Mouse (Mus musculus) embryo, embryonic 11 days (tissue): ENCODE measurements at regions not wholly inside any gene's neighbourhood (a gene's known extent, or its start where the extent isn't known, plus 50 kb on each side); places are given as distances from the start of the nearest gene placed in this dataset.
"Not testable (repeated sequence)": the region's sequence is repeated elsewhere in the genome, so short reads cannot be mapped to it uniquely, and the experiment has no call there.

Experiments used
- DNase-seq: peaks from one replicate; pipeline ENCODE4 v3.0.0-alpha.2; 2015

DNA sequence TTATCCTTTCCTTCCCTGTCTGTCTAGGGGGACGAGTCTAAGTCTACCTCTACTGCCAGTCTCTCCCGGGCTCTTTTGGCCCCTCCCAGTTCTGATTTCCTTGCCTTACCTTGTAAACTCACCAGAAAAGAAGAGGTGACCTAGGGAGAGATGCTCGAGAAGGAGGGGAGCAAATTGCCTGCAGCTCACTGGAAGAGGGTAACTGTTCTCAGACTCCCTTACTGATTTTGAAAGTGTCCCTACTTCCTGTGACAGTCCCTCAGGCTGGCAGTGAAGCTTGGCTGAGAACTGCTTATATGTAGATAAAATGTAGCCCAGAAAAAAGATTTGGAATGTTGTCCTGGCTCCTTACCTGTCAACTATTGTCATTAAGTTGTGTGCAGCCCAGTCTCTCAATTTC lies 180.6 kb upstream of the Tab2 start:
- no peak for DNase-seq

- DNase-seq: no peak
Observed at GRCm38 (mm10) chr10:8135272-8135671, 179.2 kb upstream of the Tab2 start.

DNA sequence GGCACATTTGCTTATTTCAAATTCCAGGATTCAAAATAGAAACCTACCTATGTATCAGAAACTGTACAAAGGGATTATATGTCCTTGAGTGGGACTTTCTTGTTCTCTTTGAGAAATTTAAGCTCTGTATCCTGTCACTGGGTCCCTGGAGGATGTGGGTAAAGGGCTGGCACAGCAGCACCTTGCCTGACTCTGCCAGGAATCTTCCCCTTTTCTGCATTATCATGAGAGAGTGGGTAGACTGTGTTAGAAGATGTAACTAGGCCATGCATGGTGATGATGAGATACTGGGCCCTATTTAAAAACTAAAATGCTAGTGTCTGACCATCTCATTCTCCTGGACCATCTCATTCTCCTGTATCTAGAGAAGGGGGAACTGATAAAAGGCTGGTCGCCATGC lies 178.4 kb upstream of the Tab2 start:
- no peak for DNase-seq

DNA sequence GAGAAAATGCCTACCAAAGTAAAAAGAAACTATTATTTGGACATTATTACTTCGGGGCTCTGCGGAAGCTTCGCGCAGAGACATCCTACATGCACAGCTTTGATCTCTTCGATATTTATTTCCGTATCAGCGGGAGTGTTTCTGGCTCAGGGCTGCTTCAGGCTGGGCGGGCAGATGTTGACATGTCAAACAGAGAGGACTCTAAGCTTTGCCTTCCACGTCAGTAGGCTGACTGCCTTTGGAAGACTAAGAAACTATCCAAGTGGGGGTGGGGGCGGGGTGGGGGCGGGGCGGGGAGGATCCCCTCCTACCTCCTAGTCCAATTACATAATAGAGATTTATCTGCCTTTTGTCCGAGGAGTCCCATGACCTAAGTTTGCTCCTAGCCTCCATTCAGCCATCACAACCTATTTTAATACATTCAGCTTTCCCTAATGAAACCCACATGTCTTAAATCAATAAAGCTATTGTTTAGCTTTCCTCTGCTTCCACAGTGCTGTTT lies 177.5 kb upstream of the Tab2 start:
- DNase-seq: peak; percentile 61

GRCm38 (mm10) chr10:8132795-8133194 lies 176.8 kb upstream of the Tab2 start:
- DNase-seq: no peak

DNA sequence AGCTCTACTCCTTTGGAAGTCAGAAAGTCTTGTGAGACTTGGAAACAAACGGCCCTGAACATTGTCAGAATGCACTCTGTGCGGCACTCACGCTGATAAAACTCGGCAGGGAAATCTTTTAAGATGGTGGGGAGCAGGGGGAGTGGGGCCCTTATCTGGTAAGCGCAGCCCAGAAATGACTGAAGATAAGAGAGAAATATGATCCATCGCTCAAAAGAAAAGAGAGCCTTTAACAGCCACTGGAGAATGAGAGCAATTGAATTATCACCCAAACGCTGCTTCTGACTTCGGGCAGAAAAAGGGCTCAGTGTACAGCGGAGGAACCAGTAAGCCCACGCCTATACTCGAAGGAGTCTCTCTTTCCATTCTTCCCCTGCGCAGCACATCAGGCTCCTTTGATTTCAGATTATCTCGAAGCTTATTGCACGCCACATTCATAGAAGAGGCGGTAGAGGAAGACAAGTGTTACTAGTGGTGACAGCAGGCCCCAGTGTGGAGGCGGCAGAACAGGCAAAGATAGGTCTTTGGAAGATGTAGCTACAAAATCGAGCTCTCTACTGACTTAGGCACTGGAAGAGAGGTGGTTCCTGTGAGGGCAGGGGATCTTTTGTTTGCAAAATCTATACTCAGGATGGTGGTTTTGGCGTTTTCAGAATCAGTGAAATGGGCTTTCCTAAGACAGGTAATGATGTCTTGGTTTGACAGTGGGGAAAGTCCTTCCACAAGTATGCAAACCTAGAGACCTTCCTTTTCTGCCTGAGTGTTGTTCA lies 174.6 kb upstream of the Tab2 start:
- no peak for DNase-seq

GRCm38 (mm10) chr10:8130057-8130456 lies 174.0 kb upstream of the Tab2 start:
- DNase-seq: no peak

DNA sequence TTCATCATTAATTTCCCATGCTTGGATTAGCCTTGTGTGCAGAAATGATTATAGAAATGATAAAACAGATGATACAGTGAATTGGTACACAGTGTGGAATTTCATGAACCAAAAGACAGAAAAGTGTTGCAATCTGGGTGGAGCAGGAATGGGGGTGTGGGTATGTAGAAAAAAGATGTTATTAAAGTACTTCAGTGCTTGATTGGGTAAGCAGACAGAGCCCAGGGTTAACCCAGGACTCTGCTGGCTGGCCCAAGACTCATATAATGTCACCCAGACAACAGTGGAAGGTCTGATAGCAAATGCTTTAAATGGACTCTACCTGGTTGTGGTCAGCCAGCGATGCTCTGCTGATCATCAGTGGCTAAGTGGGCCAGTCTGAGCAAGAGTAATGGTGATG lies 168.1 kb upstream of the Tab2 start:
- no peak for DNase-seq

- no peak for DNase-seq
Observed at GRCm38 (mm10) chr10:8121895-8122294, 165.9 kb upstream of the Tab2 start.

GRCm38 (mm10) chr10:8116821-8117220 lies 160.8 kb upstream of the Tab2 start:
- no peak for DNase-seq

- not testable (repeated sequence) for DNase-seq
Observed at GRCm38 (mm10) chr10:8114932-8115331, 158.9 kb upstream of the Tab2 start.

- DNase-seq: no peak
Observed at GRCm38 (mm10) chr10:8114530-8114929, 158.5 kb upstream of the Tab2 start.

DNA sequence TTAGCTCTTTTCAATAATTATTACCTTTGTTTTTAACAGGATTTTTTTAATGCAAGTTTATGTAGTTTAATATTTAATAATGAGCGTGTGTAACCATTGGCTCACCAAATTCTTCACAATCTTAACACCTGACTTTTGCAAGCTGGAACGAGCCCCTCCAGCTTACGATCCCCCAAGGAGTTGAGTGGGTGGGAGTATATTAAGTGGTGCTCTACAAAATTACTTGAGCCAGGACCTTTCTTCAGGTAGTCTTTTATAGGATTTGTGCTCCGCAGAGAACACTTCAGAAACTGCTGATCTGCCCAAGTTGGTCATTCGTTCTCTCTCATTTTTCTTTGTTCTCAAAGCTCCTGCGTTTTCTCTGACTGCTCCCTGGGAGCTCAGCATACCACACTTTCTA lies 144.5 kb upstream of the Tab2 start:
- no peak for DNase-seq

DNA sequence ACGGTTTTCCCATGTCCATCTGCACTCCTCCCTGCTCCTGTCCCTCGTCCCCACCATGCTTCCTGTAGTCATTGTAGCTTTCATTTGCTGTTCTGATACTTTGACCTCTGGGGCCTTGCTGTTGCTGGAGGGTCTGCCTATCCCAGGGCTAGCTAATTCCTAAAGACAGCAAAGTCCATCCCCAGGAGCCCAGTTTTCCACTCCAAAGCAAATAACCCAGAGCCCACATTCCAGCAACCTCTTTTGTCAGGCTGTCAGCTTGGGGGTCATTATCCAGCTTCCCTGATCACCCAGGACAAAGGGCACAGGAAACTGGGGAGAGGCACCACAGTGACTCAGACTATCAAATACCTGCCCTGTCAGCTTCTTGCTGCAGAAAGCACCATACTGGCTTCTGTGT lies 139.9 kb upstream of the Tab2 start:
- peak; percentile 35 for DNase-seq

DNA sequence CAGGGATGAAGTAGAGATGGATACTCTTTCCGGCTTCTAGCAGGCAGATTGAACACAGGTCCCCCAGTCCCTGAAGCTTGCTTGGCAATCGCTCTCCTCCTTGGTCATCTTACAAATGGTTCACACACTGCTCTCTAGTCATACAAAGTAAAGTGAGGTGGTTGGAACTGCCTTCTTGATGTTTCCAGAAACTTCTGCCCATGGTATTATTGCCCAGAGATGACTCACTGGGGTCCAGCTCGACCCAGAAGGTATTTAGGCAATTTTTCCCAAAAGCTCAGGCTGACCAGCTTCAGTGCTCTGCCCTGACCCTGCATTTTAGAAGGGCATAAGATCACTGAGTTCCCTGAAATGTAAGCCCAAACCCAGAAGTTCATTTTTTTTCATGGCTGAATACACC lies 139.2 kb upstream of the Tab2 start:
- no peak for DNase-seq

- DNase-seq: no peak
Observed at GRCm38 (mm10) chr10:8091871-8092552, 136.0 kb upstream of the Tab2 start.

- DNase-seq: peak; percentile 59
Observed at GRCm38 (mm10) chr10:8089296-8089695, 133.3 kb upstream of the Tab2 start.

GRCm38 (mm10) chr10:8088737-8089136 lies 132.7 kb upstream of the Tab2 start:
- DNase-seq: no peak

- DNase-seq: no peak
Observed at GRCm38 (mm10) chr10:8088321-8088720, 132.3 kb upstream of the Tab2 start.

DNA sequence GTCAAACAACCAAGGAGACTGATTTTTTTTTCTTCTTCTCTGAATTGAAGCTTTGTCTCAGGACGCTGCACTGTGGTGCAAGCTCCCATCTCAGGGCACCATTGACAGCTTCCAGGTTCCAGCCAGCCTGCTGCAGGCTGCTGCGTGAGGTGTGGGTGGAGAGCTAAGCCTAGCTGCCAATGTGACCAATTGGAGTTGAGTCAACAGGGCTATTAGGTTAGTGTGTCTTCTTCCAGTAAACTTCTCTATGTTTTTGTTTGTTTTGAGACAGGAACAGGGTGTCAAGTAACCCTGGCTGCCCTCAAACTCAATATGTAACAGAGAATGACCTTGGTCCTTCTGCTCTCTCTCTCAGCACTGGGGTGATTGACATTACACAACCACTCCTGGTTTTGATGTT lies 131.1 kb upstream of the Tab2 start:
- DNase-seq: no peak

- DNase-seq: no peak
Observed at GRCm38 (mm10) chr10:8086442-8086841, 130.4 kb upstream of the Tab2 start.

- no peak for DNase-seq
Observed at GRCm38 (mm10) chr10:8077904-8078811, 122.1 kb upstream of the Tab2 start.

GRCm38 (mm10) chr10:8072463-8072862 lies 116.4 kb upstream of the Tab2 start:
- no peak for DNase-seq
